Mouse (Mus musculus) midbrain, embryonic 10.5 days (tissue): ENCODE data around the gene Prex1. TPM values are rescaled to one million over a fixed set of nuclear protein-coding genes. Genes with fewer than 3 reads are reported as not detected.
A peak's percentile ranks its signal among the peaks of the same experiment; 100 is the strongest.

Experiments
- DNase-seq: peaks from one replicate; pipeline ENCODE4 v3.0.0-alpha.2; 2017; ENCODE audit warnings: low spot score
- H3K27ac ChIP-seq: fragments of 300-500 bp; sonication (generic); replicated peaks from 2 replicates; pipeline ENCODE4 v1.5.1; 2016; ENCODE audit warnings: mild to moderate bottlenecking
- H3K27me3 ChIP-seq: fragments of 300-500 bp; sonication (generic); 2 replicates; pipeline ENCODE4 v1.6.1; 2016; ENCODE audit warnings: low read depth, mild to moderate bottlenecking; ENCODE audit not compliant: poor library complexity, severe bottlenecking
- H3K36me3 ChIP-seq: fragments of 300-500 bp; sonication (generic); 2 replicates; pipeline ENCODE4 v1.6.1; 2016; ENCODE audit warnings: mild to moderate bottlenecking, moderate library complexity
- H3K4me1 ChIP-seq: fragments of 300-500 bp; sonication (generic); 2 replicates; pipeline ENCODE4 v1.6.1; 2016
- H3K4me3 ChIP-seq: fragments of 300-500 bp; sonication (generic); 2 replicates; pipeline ENCODE4 v1.5.1; 2016; ENCODE audit warnings: mild to moderate bottlenecking, moderate library complexity
- H3K9me3 ChIP-seq: fragments of 300-500 bp; sonication (generic); replicated peaks from 2 replicates; pipeline ENCODE4 v1.6.1; 2016; ENCODE audit warnings: mild to moderate bottlenecking
- WGBS: fragments of 180-500 bp; shearing (Covaris S2); methylation state at CpG from one replicate; pipeline ENCODE4 v1.1.7; 2016; 5-methylcytosine and 5-hydroxymethylcytosine counted together
- polyA plus RNA-seq: library from polyadenylated mRNA; unstranded; fragments of >200 nt; fragmentation: Nextera tagmentation; extraction: Ambion mirVana; gene quantifications from 2 replicates; pipeline ENCODE4 v1.2.1, GENCODE M21; 2016

The Prex1 gene
- polyA plus RNA-seq, 1 experiment from 2014 or later, result 32.3 TPM

DNA sequence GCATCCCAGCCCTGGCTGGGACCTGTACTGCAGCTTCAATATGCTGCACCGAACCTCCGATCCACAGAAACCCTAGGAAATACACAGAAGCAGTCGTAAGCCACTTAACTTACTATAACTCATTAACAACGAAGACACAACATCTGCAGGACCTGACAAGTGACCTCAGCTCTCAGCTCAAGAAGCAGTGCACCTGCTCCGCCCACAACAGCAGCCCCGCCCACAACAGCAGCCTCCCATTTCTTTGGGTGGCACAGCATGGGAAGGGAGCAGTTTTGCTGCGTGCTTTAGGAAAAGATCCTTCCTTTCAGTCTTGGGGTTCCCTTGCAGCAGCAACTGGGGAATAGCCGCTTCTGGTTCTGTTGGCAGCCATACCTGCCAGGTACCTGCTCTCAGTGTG lies 13.5 kb downstream of the Prex1 start:
- no peak overlapping the region for H3K4me3 ChIP-seq
- H3K27ac ChIP-seq, result 0 out of 2 replicates have a peak overlapping the region, but pooled peaks have one; percentile 3
- peaks cover 4% of the 10 kb centered on the region; the same call in 1 of the 2 replicates for H3K9me3 ChIP-seq
- WGBS, result 55% methylated on average over 8 of the region's 8 CpGs
- peaks cover 44% of the 10 kb centered on the region for H3K36me3 ChIP-seq
- DNase-seq, result no peak
- peaks cover 37% of the 10 kb centered on the region for H3K4me1 ChIP-seq
- no peaks in the 10 kb centered on the region for H3K27me3 ChIP-seq

DNA sequence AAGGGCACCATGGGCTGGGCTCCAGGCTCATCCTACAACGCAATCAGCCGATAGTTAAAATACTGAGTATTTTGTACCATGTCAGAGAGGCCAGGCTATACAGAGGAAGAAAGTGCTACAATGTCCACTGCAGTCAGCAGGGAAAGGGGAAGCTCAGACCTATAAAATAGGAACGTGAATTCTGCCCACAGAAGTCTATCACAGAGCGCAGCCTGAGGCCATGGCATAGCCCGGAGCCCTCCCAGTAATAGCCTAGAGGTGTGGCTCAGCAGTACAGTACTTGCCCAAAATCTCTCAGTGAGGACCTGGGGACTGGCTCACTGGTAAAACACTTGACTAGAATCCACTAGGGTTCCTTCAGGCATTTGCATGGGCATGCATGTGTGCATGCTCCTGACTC lies 14.1 kb downstream of the Prex1 start:
- no peak overlapping the region for H3K27ac ChIP-seq
- 95% methylated on average over 5 of the region's 5 CpGs for WGBS
- H3K4me1 ChIP-seq, result peaks cover 36% of the 10 kb centered on the region
- H3K9me3 ChIP-seq, result peaks cover 7% of the 10 kb centered on the region
- H3K4me3 ChIP-seq, result no peak overlapping the region
- no peaks in the 10 kb centered on the region for H3K27me3 ChIP-seq
- DNase-seq, result no peak
- H3K36me3 ChIP-seq, result peaks cover 44% of the 10 kb centered on the region

GRCm38 (mm10) chr2:166694616-166695015 lies 19.0 kb downstream of the Prex1 start:
- H3K27me3 ChIP-seq, result no peaks in the 10 kb centered on the region
- DNase-seq, result no peak
- no peak overlapping the region for H3K27ac ChIP-seq
- peaks cover 33% of the 10 kb centered on the region for H3K36me3 ChIP-seq
- H3K9me3 ChIP-seq, result peaks cover 11% of the 10 kb centered on the region
- 94% methylated on average over 2 of the region's 2 CpGs for WGBS
- peaks cover 27% of the 10 kb centered on the region for H3K4me1 ChIP-seq
- H3K4me3 ChIP-seq, result no peak overlapping the region

- no peak overlapping the region for H3K27ac ChIP-seq
- H3K27me3 ChIP-seq, result no peaks in the 10 kb centered on the region
- 76% methylated on average over 4 of the region's 4 CpGs for WGBS
- DNase-seq, result no peak
- H3K9me3 ChIP-seq, result peaks cover 11% of the 10 kb centered on the region
- H3K4me1 ChIP-seq, result peaks cover 25% of the 10 kb centered on the region
- H3K4me3 ChIP-seq, result no peak overlapping the region
- peaks cover 33% of the 10 kb centered on the region for H3K36me3 ChIP-seq
These were observed 20.2 kb downstream of the Prex1 start for GRCm38 (mm10) chr2:166693394-166693793.

GRCm38 (mm10) chr2:166691602-166692509 lies 21.8 kb downstream of the Prex1 start:
- peak overlapping the region; percentile 76 for H3K27ac ChIP-seq
- H3K4me3 ChIP-seq, result no peak overlapping the region
- H3K9me3 ChIP-seq, result peaks cover 11% of the 10 kb centered on the region
- DNase-seq, result no peak
- peaks cover 25% of the 10 kb centered on the region for H3K36me3 ChIP-seq
- H3K4me1 ChIP-seq, result peaks cover 36% of the 10 kb centered on the region
- WGBS, result 66% methylated on average over 23 of the region's 23 CpGs
- H3K27me3 ChIP-seq, result no peaks in the 10 kb centered on the region

- no peaks in the 10 kb centered on the region for H3K9me3 ChIP-seq
- peaks cover 54% of the 10 kb centered on the region for H3K4me1 ChIP-seq
- WGBS, result 33% methylated on average over 6 of the region's 6 CpGs
- no peak for DNase-seq
- H3K4me3 ChIP-seq, result no peak overlapping the region
- peaks cover 6% of the 10 kb centered on the region for H3K36me3 ChIP-seq
- H3K27ac ChIP-seq, result peak overlapping the region; percentile 70
- H3K27me3 ChIP-seq, result no peaks in the 10 kb centered on the region
These were observed 26.7 kb downstream of the Prex1 start for GRCm38 (mm10) chr2:166686917-166687316.

DNA sequence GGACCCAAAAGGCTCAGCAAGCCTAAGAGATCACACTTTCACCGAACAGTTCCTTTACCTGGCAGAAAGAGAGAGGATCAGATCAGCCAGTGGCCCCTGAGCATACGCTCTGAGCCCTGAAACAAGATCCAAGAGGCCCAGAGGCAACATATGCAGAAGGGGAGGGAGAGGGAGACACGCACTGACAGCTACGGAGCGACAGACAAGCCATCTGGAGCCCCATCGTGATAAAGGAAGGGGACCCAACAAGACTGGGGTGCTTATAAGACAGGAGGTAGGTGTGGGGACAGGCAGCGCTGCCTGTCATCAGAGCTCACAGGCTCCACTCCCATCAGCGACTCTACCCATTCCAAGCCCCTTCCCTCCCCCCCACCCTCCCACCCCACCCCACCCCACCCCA lies 27.8 kb downstream of the Prex1 start:
- 70% methylated on average over 8 of the region's 8 CpGs for WGBS
- H3K4me1 ChIP-seq, result peaks cover 58% of the 10 kb centered on the region
- no peaks in the 10 kb centered on the region for H3K9me3 ChIP-seq
- no peaks in the 10 kb centered on the region for H3K27me3 ChIP-seq
- DNase-seq, result no peak
- H3K4me3 ChIP-seq, result no peak overlapping the region
- 0 out of 2 replicates have a peak overlapping the region, but pooled peaks have one; percentile 6 for H3K27ac ChIP-seq
- H3K36me3 ChIP-seq, result peaks cover 4% of the 10 kb centered on the region

GRCm38 (mm10) chr2:166683885-166684544 lies 29.6 kb downstream of the Prex1 start:
- H3K27ac ChIP-seq, result peak overlapping the region; percentile 80
- H3K9me3 ChIP-seq, result no peaks in the 10 kb centered on the region
- peaks cover 73% of the 10 kb centered on the region for H3K4me1 ChIP-seq
- peaks cover 4% of the 10 kb centered on the region; the same call in 1 of the 2 replicates for H3K36me3 ChIP-seq
- H3K4me3 ChIP-seq, result peak overlapping the region; percentile 23; the same call in 1 of the 2 replicates
- 14% methylated on average over 13 of the region's 13 CpGs for WGBS
- no peaks in the 10 kb centered on the region for H3K27me3 ChIP-seq
- DNase-seq, result peak; percentile 63

DNA sequence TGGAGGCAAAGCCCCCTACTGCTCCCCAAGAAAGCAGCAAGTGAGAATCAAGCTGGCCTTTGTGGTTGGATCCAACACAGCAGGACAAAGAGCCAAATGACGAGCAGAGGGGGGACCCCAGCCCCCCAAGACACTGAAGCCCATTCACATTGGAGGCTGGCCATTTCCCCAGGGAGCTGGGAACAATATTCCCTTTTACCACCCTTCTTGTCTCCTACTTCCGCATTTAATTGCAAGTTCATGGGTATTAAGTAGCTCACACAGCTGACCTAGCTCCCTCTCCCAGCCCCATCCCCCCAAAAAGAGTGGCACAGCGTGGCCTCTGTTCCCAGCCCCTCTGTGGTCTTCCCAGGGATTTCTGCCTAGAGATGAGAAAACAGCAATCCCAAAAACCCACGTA lies 30.8 kb downstream of the Prex1 start:
- 22% methylated on average over 4 of the region's 4 CpGs for WGBS
- Histone ChIP-seq H3K9me3 (no peaks in the 10 kb centered on the region), H3K4me1 (peaks cover 83% of the 10 kb centered on the region), H3K27me3 (no peaks in the 10 kb centered on the region), H3K4me3 (0 out of 2 replicates have a peak overlapping the region, but pooled peaks have one; percentile 23), H3K27ac (peak overlapping the region; percentile 80), H3K36me3 (0 out of 2 replicates have a peak, but pooled peaks cover 4% of the 10 kb centered on the region)
- DNase-seq, result no peak

- Histone ChIP-seq H3K9me3 (no peaks in the 10 kb centered on the region), H3K4me1 (peaks cover 97% of the 10 kb centered on the region), H3K4me3 (peak overlapping the region; percentile 47), H3K27me3 (no peaks in the 10 kb centered on the region), H3K27ac (peak overlapping the region; percentile 94), H3K36me3 (0 out of 2 replicates have a peak, but pooled peaks cover 4% of the 10 kb centered on the region)
- 18% methylated on average over 13 of the region's 13 CpGs for WGBS
- DNase-seq, result peak; percentile 91
These were observed 34.5 kb downstream of the Prex1 start for GRCm38 (mm10) chr2:166678959-166679759.

GRCm38 (mm10) chr2:166676933-166677332 lies 36.7 kb downstream of the Prex1 start:
- no peak overlapping the region for H3K4me3 ChIP-seq
- H3K27me3 ChIP-seq, result no peaks in the 10 kb centered on the region
- peaks cover 97% of the 10 kb centered on the region for H3K4me1 ChIP-seq
- DNase-seq, result no peak
- H3K27ac ChIP-seq, result peak overlapping the region; percentile 94
- peaks cover 14% of the 10 kb centered on the region; the same call in 1 of the 2 replicates for H3K36me3 ChIP-seq
- H3K9me3 ChIP-seq, result no peaks in the 10 kb centered on the region
- WGBS, result 87% methylated on average over 11 of the region's 11 CpGs

- Histone ChIP-seq H3K27ac (peak overlapping the region; percentile 94), H3K4me1 (peaks cover 98% of the 10 kb centered on the region), H3K4me3 (peak overlapping the region; percentile 36), H3K27me3 (no peaks in the 10 kb centered on the region), H3K9me3 (no peaks in the 10 kb centered on the region), H3K36me3 (peaks cover 14% of the 10 kb centered on the region; the same call in 1 of the 2 replicates)
- WGBS, result 86% methylated on average over 14 of the region's 14 CpGs
- DNase-seq, result no peak
These were observed 37.1 kb downstream of the Prex1 start for GRCm38 (mm10) chr2:166676498-166676897.
